Mouse (Mus musculus): Measurements from ENCODE around the gene Vti1a.

DNA sequence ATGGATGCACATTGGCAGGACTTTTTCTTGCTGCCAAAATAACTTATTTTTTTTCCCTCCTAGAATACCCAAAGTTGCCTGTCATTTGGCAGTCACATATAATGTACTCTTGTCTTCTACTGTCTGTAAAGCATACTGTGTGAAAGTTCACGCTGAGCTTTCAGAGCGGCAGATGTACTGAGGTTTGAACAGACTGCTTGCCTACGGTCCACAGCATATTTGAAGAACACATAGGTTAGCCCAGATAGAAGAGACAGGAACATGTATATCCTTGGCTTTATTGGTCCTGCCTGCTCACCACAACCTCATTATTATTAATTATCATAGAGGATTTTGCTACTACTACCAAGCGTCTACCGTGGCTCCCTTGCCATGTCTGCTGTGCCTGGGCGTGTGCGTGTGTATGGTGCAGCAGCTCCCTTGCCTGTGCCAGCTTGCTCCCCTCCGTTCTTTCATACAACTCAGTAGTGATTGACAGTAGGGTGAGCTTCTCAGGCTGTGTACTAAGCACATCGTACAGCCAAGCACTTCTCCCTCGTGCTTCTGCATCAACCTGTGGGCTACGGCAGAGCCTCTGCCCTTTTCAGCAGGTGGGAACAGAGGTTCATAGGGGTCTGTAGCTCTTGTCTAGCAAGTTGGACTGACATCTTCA is 107.1 kb downstream of the Vti1a start:
- TF ChIP-seq POLR2A (IDR thresholded peaks at IDR 0.05; ENCODE audit: borderline replicate concordance, extremely low read depth, insufficient read depth, insufficient read length, poor library complexity, severe bottlenecking), result no peak
- TF ChIP-seq CTCF (IDR thresholded peaks at IDR 0.05; ENCODE audit: borderline replicate concordance, extremely low read depth, insufficient read depth, insufficient read length), result no peak
